In genomic region chr1:90238095-90238888, GRCm38 (mm10) we compare ENCODE assay signal across 15 mouse cellular contexts. TPM values are rescaled to one million over a fixed set of nuclear protein-coding genes. Genes with fewer than 3 reads are reported as not detected.
DNase-seq lines count a peak whose midpoint lies in the region; ATAC-seq lines count a peak whose summit lies in the region.
"Had no signal": no experiment of that assay in that cellular context is flagged by ENCODE, and none has a peak within 500 bp of the region (broad histone marks: within the 10 kb centered on the region; RNA-seq: fewer than 3 reads in every experiment).

No protein-coding gene starts in this region.

- peak; percentile 77 to 87 for DNase-seq in heart, adult 18-20 months
- peak; percentile 72 for DNase-seq in adrenal gland, adult 8-10 months
- DNase-seq in adrenal gland, postnatal 36 days: peak; percentile 57 to 67
- no peak for DNase-seq in urinary bladder, postnatal 4 days (ENCODE audit: low spot score in 2 of 2)
- no peak for DNase-seq in thymus, postnatal 4 days
- DNase-seq: cerebellum, adult 18-20 months; kidney, postnatal 10 days; lung, postnatal 14 days; right cerebral cortex, postnatal 4 days had no signal

- H3K4me3 ChIP-seq in heart, embryonic 11.5 days (ENCODE audit: low read depth, low read length): no peak overlapping the region
- no peak overlapping the region for H3K4me3 ChIP-seq in heart, embryonic 13.5 days

- no peak overlapping the region for H3K27ac ChIP-seq in heart, embryonic 11.5 days (ENCODE audit: low read depth, low read length)
- no peak overlapping the region for H3K27ac ChIP-seq in heart, embryonic 13.5 days (replicated peaks)
- H3K27ac ChIP-seq: liver, embryonic 14.5 days had no signal

- H3K4me2 ChIP-seq in heart, embryonic 11.5 days: no peak overlapping the region
- H3K4me2 ChIP-seq in heart, embryonic 13.5 days: peak overlapping the region; percentile 18
- H3K4me2 ChIP-seq: midbrain, embryonic 11.5 days had no signal

- peaks cover 33% of the 10 kb centered on the region for H3K4me1 ChIP-seq in heart, embryonic 11.5 days (ENCODE audit: control insufficient read depth, insufficient read depth, low read length)
- peaks cover 59% of the 10 kb centered on the region for H3K4me1 ChIP-seq in heart, embryonic 13.5 days

- no peak overlapping the region for H3K9ac ChIP-seq in heart, embryonic 11.5 days (ENCODE audit: low read depth, low read length)
- no peak overlapping the region for H3K9ac ChIP-seq in heart, embryonic 13.5 days
- H3K9ac ChIP-seq: liver, embryonic 14.5 days had no signal

- H3K36me3 ChIP-seq in heart, embryonic 11.5 days (ENCODE audit: control insufficient read depth, insufficient read depth, low read length): no peaks in the 10 kb centered on the region
- H3K36me3 ChIP-seq in heart, embryonic 13.5 days: no peaks in the 10 kb centered on the region

- 74% methylated on average over 9 of the region's 9 CpGs for WGBS in heart, embryonic 11.5 days (ENCODE audit: insufficient replicate concordance)
- WGBS in heart, embryonic 13.5 days: 72% methylated on average over 9 of the region's 9 CpGs

- H3K9me3 ChIP-seq in heart, embryonic 11.5 days (replicated peaks; ENCODE audit: control insufficient read depth, low read length): no peaks in the 10 kb centered on the region
- 0 out of 2 replicates have a peak, but pooled peaks cover 3% of the 10 kb centered on the region for H3K9me3 ChIP-seq in heart, embryonic 13.5 days

- ATAC-seq in heart, embryonic 11.5 days (replicated peaks; ENCODE audit: insufficient number of reproducible peaks, low FRiP score, low TSS enrichment): no peak
- ATAC-seq in heart, embryonic 13.5 days (ENCODE audit: extremely low read depth, insufficient number of reproducible peaks, low FRiP score, low TSS enrichment): no peak
- ATAC-seq: Patski had no signal

- H3K27me3 ChIP-seq in heart, embryonic 11.5 days (ENCODE audit: control insufficient read depth, insufficient read depth, low read length): no peaks in the 10 kb centered on the region
- H3K27me3 ChIP-seq in heart, embryonic 13.5 days (replicated peaks): no peaks in the 10 kb centered on the region
- H3K27me3 ChIP-seq: CH12.LX, Patski had no signal

RNA-seq across cellular contexts. Expression of gene Ackr3, which starts 34.5 kb away (rescaled TPM):
- total RNA-seq in heart, adult 18-20 months (2021): 10 to 100 TPM; 49.2 to 52.5 TPM
- 45.3 and 50.2 TPM in 2 replicates for polyA plus RNA-seq in heart, embryonic 11.5 days (2014; fragmentation: Nextera tagmentation; extraction: Ambion mirVana)
- total RNA-seq in adrenal gland, adult 8-10 months (2022): 10 to 100 TPM; 20.0 to 86.1 (median 59.0) TPM
- total RNA-seq in adrenal gland, postnatal 36 days (2021): 100 to 1,000 TPM; 131 to 146 TPM
- 38.3 and 38.5 TPM in 2 replicates for polyA plus RNA-seq in heart, embryonic 13.5 days (2015; fragmentation: Nextera tagmentation; extraction: Ambion mirVana)

Comparison
In these comparisons a context has a peak if more than half of its experiments do, and no peak if none do; other contexts are left out.
1. DNase-seq: peak in heart, adult 18-20 months (2 of 2), adrenal gland, adult 8-10 months (single experiment) and adrenal gland, postnatal 36 days (2 of 2); none in urinary bladder, postnatal 4 days (0 of 2) and thymus, postnatal 4 days (single experiment).